In genomic region chr2:150217600-150218362, GRCm38 (mm10) we compare ENCODE assay signal across 7 mouse cellular contexts. TPM values are rescaled to one million over a fixed set of nuclear protein-coding genes. Genes with fewer than 3 reads are reported as not detected.
A peak's percentile ranks its signal among the peaks of the same experiment; 100 is the strongest.
DNase-seq lines count a peak whose midpoint lies in the region; ATAC-seq lines count a peak whose summit lies in the region.
"Not testable (repeated sequence)": the region's sequence is repeated elsewhere in the genome, so short reads cannot be mapped to it uniquely, and the experiment has no call there.

Gene Zfp937, plus strand, starts transcription at chr2:150218073.

- H3K4me2 ChIP-seq in embryonic facial prominence, embryonic 15.5 days (replicated peaks), result peak within 1 kb of the TSS; percentile 44
- H3K4me2 ChIP-seq in limb, embryonic 11.5 days (ENCODE audit: low read depth, severe bottlenecking), result peak within 1 kb of the TSS; percentile 30; the same call in 1 of the 2 replicates
- H3K4me2 ChIP-seq in midbrain, embryonic 12.5 days (replicated peaks), result peak within 1 kb of the TSS; percentile 48

- not testable (repeated sequence) for H3K27me3 ChIP-seq in embryonic facial prominence, embryonic 15.5 days; limb, embryonic 11.5 days (ENCODE audit: control insufficient read depth, insufficient read depth, low read length); midbrain, embryonic 12.5 days

- 0 out of 2 replicates have a peak within 1 kb of the TSS, but pooled peaks have one; percentile 28 for H3K27ac ChIP-seq in embryonic facial prominence, embryonic 15.5 days (replicated peaks)
- not testable (repeated sequence) for H3K27ac ChIP-seq in limb, embryonic 11.5 days (replicated peaks; ENCODE audit: low read depth, low read length); midbrain, embryonic 12.5 days (replicated peaks)

- not testable (repeated sequence) for H3K9ac ChIP-seq in embryonic facial prominence, embryonic 15.5 days
- peak within 1 kb of the TSS; percentile 48 for H3K9ac ChIP-seq in limb, embryonic 11.5 days (ENCODE audit: low read length)
- H3K9ac ChIP-seq in midbrain, embryonic 12.5 days (replicated peaks), result peak within 1 kb of the TSS; percentile 37

- WGBS in embryonic facial prominence, embryonic 15.5 days, result 2% methylated on average over 15 of the region's 15 CpGs
- 2% methylated on average over 15 of the region's 15 CpGs for WGBS in limb, embryonic 11.5 days
- WGBS in midbrain, embryonic 12.5 days, result 3% methylated on average over 15 of the region's 15 CpGs

- H3K4me3 ChIP-seq in embryonic facial prominence, embryonic 15.5 days (replicated peaks), result peak within 1 kb of the TSS; percentile 44
- peak within 1 kb of the TSS; percentile 33 for H3K4me3 ChIP-seq in limb, embryonic 11.5 days (ENCODE audit: low read depth, low read length)
- peak within 1 kb of the TSS; percentile 47 for H3K4me3 ChIP-seq in midbrain, embryonic 12.5 days

- not testable (repeated sequence) for H3K36me3 ChIP-seq in embryonic facial prominence, embryonic 15.5 days; limb, embryonic 11.5 days (ENCODE audit: control insufficient read depth, insufficient read depth, low read length); midbrain, embryonic 12.5 days

- peak; percentile 70 for DNase-seq in adrenal gland, postnatal 25 days
- DNase-seq in heart, adult 9 months (ENCODE audit: low spot score in 2 of 2), result peak; percentile 87 to 88
- DNase-seq in kidney, adult 8-10 months, result peak; percentile 89 to 91
- DNase-seq in limb, embryonic 11.5 days (ENCODE audit: low spot score), result peak; percentile 68
- peak; percentile 50 for DNase-seq in skeletal muscle tissue, adult 2 months (ENCODE audit: low read depth, low spot score)

- H3K9me3 ChIP-seq in embryonic facial prominence, embryonic 15.5 days (replicated peaks); limb, embryonic 11.5 days (ENCODE audit: control insufficient read depth, low read length); midbrain, embryonic 12.5 days: not testable (repeated sequence)

- not testable (repeated sequence) for H3K4me1 ChIP-seq in embryonic facial prominence, embryonic 15.5 days; limb, embryonic 11.5 days (ENCODE audit: control insufficient read depth, insufficient read depth, low read length); midbrain, embryonic 12.5 days

- peak; percentile 98 for ATAC-seq in embryonic facial prominence, embryonic 15.5 days (ENCODE audit: insufficient number of reproducible peaks, low FRiP score, low TSS enrichment, low read depth)
- ATAC-seq in limb, embryonic 11.5 days (ENCODE audit: insufficient number of reproducible peaks, low FRiP score, low TSS enrichment, low read depth), result peak; percentile 100
- ATAC-seq in midbrain, embryonic 12.5 days (ENCODE audit: low FRiP score, low read depth), result peak; percentile 100

RNA-seq across cellular contexts. Expression of gene Zfp937, which starts in this region (rescaled TPM):
- 9.1 and 10.3 TPM in 2 replicates for total RNA-seq in adrenal gland, postnatal 25 days (2021)
- polyA plus RNA-seq in embryonic facial prominence, embryonic 15.5 days (2015; fragmentation: Nextera tagmentation; extraction: Ambion mirVana), result 7.8 and 8.1 TPM in 2 replicates
- polyA plus RNA-seq in limb, embryonic 11.5 days (2014; fragmentation: Nextera tagmentation; extraction: Ambion mirVana), result 10.3 and 12.4 TPM in 2 replicates
- polyA plus RNA-seq in midbrain, embryonic 12.5 days (2016; fragmentation: Nextera tagmentation; extraction: Ambion mirVana), result 10.2 and 10.6 TPM in 2 replicates
